Mouse (Mus musculus) spleen, postnatal 10 days (tissue): ENCODE results near the gene Fgd3.

Experiments
- DNase-seq, 2 experiments: peaks; one replicate each; pipeline ENCODE4 v3.0.0; 2021 to 2022; ENCODE audit warnings: low spot score in 2 of 2

Fgd3 gene

DNA sequence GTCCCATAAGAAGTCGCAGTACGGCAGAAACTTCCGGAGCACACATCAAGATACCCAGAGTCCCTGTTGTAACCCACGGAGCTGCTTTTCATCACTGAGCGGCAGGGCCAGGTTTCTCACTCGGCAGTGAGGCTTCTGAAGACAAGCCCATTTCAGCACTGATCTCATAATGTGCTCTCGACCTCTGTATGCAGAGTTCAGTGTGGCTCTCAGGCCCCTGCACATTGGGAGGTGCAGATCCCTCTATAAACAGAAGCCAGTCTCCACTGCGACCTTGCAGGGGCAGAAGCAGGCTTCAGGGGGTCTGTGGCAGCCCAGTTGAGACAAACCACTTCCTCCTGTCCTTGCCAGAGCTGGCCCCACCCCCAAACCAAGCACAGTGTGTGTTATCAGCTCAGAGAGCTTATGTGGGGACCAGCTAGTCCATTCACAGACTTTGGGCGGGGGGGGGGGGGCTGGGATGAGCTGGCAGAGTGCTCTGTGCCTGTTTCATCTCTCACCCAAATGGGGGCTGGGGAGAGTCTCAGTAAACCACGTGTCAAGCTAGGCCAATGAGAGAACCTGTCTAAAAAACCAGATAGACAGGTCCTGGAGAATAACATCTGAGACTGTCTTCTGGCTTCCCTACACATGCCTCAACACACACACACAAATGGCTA is 12.7 kb downstream of the Fgd3 start:
- peak; percentile 44 to 77 for DNase-seq

GRCm38 (mm10) chr13:49306771-49307310 is 13.3 kb downstream of the Fgd3 start:
- DNase-seq = no peak

- no peak for DNase-seq
These were observed 19.3 kb downstream of the Fgd3 start for GRCm38 (mm10) chr13:49300771-49301170.

- DNase-seq = peak in 1 of 2 experiments; percentile 39
These were observed 21.4 kb downstream of the Fgd3 start for GRCm38 (mm10) chr13:49298514-49299381.

DNA sequence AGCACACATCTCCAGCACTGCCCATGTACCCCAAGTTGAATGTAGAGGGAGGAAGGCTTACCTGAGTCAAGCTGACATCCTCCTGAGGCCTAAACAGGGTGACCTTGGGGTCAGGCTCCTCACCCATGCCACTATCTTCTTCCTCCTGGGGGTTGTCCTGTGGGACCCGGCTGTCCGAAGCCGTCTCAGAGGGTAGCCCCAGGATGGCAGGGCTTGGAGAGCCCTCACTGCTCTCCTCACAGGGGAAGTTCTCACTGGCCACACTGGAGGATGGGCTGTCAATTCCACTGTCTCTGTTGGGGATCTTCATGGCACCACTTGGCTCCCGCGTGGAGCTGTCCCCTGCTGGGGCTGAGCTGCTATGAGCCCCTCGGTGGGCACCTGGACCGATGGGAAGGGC is 23.8 kb downstream of the Fgd3 start:
- DNase-seq = no peak

DNA sequence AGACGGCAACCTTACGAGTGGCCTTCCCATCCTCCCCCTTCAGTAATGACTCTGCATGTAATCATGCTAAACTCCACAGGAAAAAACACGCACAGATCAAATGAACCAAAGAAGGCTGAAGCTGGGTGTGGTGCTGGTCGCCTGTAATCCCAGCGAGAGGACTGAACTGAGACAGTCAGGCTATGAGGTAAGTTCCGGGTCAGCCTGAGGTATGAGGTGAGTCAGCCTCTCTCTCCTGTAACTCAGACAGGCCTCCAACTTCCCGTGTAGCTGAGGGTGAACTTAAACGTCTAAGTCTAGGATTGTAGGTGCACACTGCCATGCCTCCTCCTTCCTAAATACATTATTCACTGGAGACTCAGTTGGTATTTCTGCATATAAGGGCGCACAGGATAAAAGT is 26.0 kb downstream of the Fgd3 start:
- DNase-seq = no peak

GRCm38 (mm10) chr13:49291949-49292348 is 28.2 kb downstream of the Fgd3 start:
- no peak for DNase-seq

GRCm38 (mm10) chr13:49291398-49291797 is 28.7 kb downstream of the Fgd3 start:
- peak in 1 of 2 experiments; percentile 69 for DNase-seq

- DNase-seq = no peak
These were observed 32.9 kb downstream of the Fgd3 start for GRCm38 (mm10) chr13:49287224-49287623.

DNA sequence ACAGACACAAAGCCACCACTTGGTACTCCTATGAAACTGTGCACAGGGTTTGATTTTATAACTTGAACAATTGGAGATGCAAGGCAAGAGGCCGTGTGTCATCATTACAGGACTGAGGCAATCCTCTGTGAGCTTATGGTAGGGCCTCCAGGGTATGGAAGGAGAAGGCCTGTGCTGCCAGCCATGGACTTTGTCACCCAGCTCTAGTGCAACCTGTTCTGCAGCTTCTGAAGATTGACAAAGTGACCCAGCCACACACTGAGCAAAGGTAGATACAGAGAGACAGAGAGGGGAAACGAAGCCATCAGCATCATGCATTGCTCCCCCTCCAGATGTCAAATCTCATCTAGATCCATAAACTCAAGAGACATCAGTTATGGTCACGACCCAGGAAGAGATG is 33.4 kb downstream of the Fgd3 start:
- no peak for DNase-seq

- no peak for DNase-seq
These were observed 36.4 kb downstream of the Fgd3 start for GRCm38 (mm10) chr13:49283686-49284085.

- no peak for DNase-seq
These were observed 37.9 kb downstream of the Fgd3 start for GRCm38 (mm10) chr13:49282168-49282567.

DNA sequence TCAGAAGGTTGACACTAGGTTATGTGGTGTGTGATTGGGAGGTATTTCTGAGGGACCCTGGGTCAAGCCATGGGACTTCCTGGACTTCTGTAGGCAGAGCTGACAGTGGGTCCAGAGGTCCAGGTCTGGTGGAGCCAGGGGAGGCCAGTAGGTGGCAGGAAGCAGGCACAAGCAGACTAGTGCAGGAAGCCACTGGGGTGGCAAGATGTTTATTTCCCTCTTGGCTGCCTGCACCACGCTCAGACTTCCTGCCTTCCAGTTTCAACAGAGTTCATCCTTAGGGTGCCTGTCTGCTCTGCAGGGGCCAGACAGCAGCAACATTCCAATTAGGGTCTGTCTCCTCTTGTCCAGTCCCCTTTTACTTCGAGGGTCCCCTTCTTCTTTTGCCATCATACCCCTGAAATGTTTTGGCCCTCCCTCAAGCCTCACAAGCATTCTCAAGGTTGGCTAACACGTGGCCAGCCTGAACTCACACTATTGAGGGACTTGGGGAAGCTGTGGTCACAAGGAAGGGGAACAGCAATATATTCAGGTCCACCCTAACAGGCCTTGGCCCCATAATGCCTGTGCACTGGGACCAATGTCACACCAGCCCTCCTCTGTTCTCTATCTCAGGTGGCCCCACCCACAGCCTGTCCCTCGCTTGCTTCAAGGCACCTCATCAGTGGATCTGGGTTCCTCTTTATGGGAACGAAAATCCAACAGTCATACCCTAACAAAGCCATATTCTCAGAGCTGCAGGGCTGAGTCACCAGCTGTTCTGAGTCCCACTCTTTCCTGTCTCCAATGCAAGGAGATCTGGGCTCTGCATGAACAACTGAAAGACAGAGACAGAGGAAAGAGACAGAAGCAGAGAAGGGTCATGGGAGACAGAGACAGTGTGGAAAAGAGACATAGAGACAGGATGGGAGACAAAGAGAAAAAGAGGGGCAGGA is 48.0 kb downstream of the Fgd3 start:
- peak in 1 of 2 experiments; percentile 55 for DNase-seq

DNA sequence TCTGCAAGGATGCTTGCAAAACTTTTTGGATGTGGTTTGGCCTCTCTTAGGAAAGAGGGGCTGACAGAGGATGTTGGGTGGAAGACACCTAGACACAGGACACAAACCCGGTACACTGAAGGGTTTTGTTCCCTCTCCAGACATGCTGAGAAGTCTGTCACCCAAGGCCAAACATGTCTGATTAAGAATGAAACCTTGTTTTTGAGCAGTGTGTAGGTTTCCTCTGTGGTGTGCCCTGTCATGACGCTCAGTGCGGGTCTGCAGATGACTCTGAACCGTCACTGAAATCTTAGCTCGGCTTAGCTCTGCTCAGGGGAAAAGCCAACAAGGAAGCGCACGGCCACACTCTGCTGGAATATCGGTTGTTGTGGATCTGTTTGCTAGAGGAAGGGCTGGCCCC is 49.6 kb downstream of the Fgd3 start:
- no peak for DNase-seq

- DNase-seq = no peak
These were observed 52.5 kb downstream of the Fgd3 start for GRCm38 (mm10) chr13:49267645-49268044.

DNA sequence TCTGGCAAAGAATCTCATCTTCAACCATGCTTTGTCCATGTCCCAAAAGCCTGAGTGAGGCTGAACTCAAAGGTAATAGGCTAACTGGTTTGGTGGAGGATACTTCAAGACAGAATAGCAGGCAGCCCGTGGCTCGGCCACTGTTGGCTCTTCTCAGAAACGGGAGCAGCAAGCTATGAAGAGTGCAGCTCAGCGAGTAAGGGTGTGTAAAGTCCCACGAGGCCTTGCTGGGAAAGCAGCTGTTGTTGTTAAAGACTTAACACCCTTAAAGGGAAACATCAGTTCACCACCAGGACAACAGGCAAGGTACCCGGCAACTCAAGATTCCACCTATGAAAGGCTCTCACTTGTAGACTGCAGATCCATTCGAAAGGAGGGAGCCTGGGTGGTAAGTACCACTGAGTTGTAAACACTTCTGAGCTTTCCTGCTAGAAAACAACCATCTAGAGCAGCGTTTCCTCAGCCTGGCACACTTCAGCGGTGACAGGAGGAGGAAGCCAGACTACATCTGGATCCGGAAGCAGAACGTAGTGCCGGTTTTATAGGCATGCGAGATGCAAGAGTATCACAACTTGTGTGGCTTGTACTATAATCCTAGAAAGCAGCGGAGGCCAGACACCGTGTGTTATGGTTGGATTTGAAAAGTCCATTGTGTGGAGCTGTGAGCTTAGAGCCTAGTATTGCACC is 59.9 kb downstream of the Fgd3 start:
- peak in 1 of 2 experiments; percentile 47 for DNase-seq

DNA sequence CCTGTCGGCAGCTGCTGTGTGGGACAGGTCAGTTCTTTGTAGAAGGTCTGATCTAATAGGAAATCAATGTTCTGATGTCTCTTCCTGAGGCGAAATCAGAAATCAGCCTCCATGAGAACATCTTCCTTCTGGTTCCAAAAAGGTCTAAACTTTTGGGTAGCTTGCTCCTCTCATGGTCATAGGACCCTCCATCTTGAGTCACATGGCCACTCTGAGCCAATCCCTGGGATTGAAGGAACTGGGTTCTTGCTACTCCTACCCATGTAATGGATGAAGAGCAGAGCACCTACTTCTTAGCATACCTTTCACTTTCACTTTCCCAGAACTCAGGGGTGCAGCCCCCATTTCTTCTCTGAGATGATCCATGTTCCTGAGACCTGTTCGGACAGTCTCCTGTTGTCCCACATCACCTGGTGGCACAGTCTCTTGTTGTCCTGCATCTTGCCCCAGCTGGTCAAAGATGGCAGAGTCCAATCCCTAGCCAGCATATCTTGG is 62.2 kb downstream of the Fgd3 start:
- DNase-seq = no peak

DNA sequence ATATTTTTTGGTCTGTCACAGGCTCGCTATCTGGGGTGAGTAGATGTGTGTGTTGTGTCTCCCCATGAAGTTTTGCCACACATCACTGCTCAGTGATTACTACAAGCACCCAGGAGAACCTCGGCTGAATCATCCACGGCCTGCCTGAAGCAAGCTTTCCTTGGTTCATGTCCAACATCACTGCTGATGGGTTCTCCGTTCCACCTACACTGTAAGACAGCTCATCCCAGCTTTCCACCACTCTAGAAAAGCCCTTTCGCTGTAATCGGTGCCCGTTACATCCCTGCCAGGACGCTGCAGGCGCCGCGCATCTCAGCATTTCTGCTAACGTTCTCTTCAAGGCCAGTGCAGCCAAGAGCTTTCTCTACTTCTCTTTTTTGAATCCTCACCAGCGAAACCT is 67.4 kb downstream of the Fgd3 start:
- DNase-seq = no peak

GRCm38 (mm10) chr13:49252113-49252512 is 68.0 kb downstream of the Fgd3 start:
- DNase-seq = no peak

DNA sequence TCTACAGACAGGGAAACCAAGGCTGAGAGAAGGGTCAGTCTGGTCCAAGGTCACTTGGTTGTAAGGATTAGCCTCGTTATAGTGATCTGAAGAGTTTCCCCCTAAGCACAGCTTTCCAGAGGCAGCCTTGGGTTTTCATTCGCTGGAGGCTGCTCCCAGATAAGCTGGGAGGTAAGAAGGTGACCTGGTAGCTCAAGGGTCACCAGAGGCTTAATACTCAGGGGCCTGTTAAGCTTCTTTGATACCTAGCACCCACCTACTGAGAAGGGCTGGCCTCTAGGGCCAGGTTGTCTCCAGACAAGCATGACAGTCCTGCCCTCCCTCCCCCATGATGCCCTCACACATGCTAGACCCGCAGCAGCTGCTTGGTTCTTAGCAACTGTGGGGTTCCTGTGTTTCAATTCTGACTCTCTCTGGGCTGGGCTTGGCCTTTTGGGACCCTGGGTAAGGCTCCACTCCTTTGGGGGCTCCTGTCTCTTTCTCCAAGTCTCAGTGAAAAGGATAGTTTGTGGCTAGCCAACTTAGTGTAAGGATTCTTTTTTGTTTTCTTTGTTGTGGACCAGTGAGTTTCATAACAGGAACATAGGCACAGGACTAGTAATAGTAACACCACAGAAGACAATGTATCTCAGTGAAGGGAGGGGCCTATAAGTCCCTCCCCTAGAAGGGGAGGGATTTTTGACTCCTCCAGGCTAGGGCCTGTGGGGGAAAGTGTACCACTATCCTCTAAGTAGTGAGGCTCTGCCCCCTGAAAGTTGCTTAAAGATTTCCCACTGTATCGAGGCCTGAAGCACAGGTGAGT is 69.2 kb downstream of the Fgd3 start:
- DNase-seq = peak in 1 of 2 experiments; percentile 57
